Mouse (Mus musculus) heart, embryonic 11.5 days (tissue): ENCODE measurements around the gene Psd4. TPM values are rescaled to one million over a fixed set of nuclear protein-coding genes. Genes with fewer than 3 reads are reported as not detected.

ENCODE experiments used
- ATAC-seq: fragments of 200-750 bp; cut with Nextera tagmentation; replicated peaks from 2 replicates; pipeline ENCODE4 v1.8.0; 2017; ENCODE audit warnings: moderate library complexity; ENCODE audit not compliant: insufficient number of reproducible peaks, low FRiP score, low TSS enrichment
- H3K27ac ChIP-seq: fragments of 300-500 bp; sonication (generic); 2 replicates; pipeline ENCODE4 v1.5.1; 2014; ENCODE audit warnings: mild to moderate bottlenecking, low read depth, low read length
- H3K27me3 ChIP-seq: fragments of 300-500 bp; sonication (generic); 2 replicates; pipeline ENCODE4 v1.6.1; 2014; ENCODE audit warnings: mild to moderate bottlenecking, low read length, mixed read lengths; ENCODE audit not compliant: control insufficient read depth, insufficient read depth
- H3K36me3 ChIP-seq: fragments of 300-500 bp; sonication (generic); 2 replicates; pipeline ENCODE4 v1.6.1; 2014; ENCODE audit warnings: mild to moderate bottlenecking, low read length, moderate library complexity, mixed read lengths; ENCODE audit not compliant: control insufficient read depth, insufficient read depth
- H3K4me1 ChIP-seq: fragments of 300-500 bp; sonication (generic); 2 replicates; pipeline ENCODE4 v1.6.1; 2014; ENCODE audit warnings: low read length; ENCODE audit not compliant: control insufficient read depth, insufficient read depth
- H3K4me2 ChIP-seq: fragments of 300-500 bp; sonication (generic); 2 replicates; pipeline ENCODE4 v1.6.1; 2014; ENCODE audit warnings: mild to moderate bottlenecking, moderate library complexity
- H3K4me3 ChIP-seq: fragments of 300-500 bp; sonication (generic); 2 replicates; pipeline ENCODE4 v1.5.1; 2014; ENCODE audit warnings: low read depth, low read length
- H3K9ac ChIP-seq: fragments of 300-500 bp; sonication (generic); 2 replicates; pipeline ENCODE4 v1.6.1; 2014; ENCODE audit warnings: mild to moderate bottlenecking, low read depth, low read length, moderate library complexity
- H3K9me3 ChIP-seq: fragments of 300-500 bp; sonication (generic); replicated peaks from 2 replicates; pipeline ENCODE4 v1.6.1; 2016; ENCODE audit warnings: low read length; ENCODE audit not compliant: control insufficient read depth
- WGBS: fragments of 180-500 bp; shearing (Covaris S2); extraction: QIAGEN DNeasy Blood & Tissue Kit; methylation state at CpG from one replicate; pipeline ENCODE4 v1.1.7; 2014; ENCODE audit not compliant: insufficient replicate concordance; 5-methylcytosine and 5-hydroxymethylcytosine counted together
- polyA plus RNA-seq: library from polyadenylated mRNA; unstranded; fragments of >200 nt; fragmentation: Nextera tagmentation; extraction: Ambion mirVana; gene quantifications from 2 replicates; pipeline ENCODE4 v1.2.1, GENCODE M21; 2014

Psd4 gene
- 0.42 and 0.46 TPM in 2 replicates for polyA plus RNA-seq

DNA sequence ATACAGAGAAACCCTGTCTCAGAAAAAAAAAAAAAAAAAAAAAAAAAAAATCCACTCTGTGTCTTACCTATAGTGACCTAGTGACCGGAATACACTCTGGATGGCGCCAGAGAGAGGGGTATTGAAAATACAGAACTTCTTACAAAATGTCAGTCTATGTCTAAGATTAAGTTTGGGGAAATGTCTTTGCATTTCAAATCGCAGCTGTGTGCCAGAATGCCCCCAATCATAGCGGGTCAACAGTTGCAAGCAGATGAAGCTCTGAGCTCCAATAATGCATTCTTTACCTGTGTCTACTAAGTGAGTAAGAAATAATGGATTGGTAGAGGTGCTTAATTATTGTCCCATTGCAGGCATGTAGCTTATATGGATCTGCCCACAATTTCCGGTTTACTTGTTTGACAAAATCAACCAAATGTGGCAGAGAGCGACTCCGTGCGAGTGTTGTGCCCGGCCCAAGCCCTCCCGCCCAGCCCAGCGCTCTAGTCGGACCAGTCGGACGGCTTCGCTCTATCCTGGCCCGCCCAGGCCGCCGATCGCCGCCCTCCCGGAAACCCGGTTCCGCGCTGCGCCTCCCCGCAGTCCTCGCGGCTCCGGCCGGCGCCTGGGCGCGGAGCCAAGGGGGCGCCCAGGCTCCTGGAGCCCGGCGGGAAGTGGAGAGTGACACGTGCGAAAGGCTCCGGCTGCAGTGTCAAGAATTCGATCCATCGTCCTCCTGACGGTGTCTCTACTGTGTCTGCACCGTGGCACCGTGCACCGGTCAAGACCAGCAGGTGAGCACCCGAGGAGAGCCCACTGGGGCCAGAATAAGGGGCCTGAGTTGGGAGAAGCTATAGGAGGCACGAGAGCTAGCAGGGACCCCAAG, at the start of gene Psd4:
TSS of gene Psd4 (plus strand) at position 551 of the 865 bp plus-strand sequence.
- H3K27ac ChIP-seq = no peak within 1 kb of the TSS
- 5% methylated on average over 39 of the region's 47 CpGs for WGBS
- H3K36me3 ChIP-seq = no peaks in the 10 kb centered on the region
- H3K9ac ChIP-seq = peak within 1 kb of the TSS; percentile 56; the same call in 1 of the 2 replicates
- H3K4me2 ChIP-seq = peak within 1 kb of the TSS; percentile 71
- H3K9me3 ChIP-seq = no peaks in the 10 kb centered on the region
- peaks cover 10% of the 10 kb centered on the region for H3K27me3 ChIP-seq
- peak; percentile 88 for ATAC-seq
- peak within 1 kb of the TSS; percentile 22 for H3K4me3 ChIP-seq
- H3K4me1 ChIP-seq = peaks cover 4% of the 10 kb centered on the region; the same call in 1 of the 2 replicates

DNA sequence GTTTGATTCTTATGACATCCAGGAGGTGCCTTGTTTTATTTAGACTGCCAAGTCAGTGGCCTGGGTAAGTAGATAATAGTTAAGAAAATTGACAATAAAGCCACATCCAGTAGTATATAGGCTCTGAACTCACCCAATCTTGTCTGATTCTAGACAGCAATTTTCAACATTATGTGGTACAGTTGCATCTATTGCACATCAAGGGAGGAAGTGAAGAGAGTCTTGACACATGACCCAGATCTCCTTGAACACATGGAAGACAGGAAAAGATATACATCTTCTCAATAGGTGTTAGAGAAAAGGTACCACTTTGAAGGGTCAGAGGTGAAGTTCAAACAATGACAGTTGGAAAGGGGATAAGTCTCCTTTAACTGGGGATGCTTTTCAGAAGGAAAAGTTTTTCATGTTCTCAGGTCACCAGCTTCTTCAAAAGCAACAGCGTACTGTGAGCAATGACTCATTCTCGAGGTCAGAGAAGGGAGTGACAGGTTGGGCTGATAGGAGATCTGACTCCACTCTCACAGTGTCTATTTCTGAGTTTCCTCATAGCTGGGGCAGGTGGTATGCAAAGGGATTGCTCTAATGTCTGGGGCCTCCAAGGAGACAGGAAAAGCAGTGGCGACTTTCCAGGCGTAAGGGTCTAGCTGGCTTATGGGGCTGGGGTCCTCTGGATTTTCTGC, 49.3 kb upstream of the Psd4 start:
- no peaks in the 10 kb centered on the region for H3K9me3 ChIP-seq
- ATAC-seq = no peak
- no peak overlapping the region for H3K27ac ChIP-seq
- no peak overlapping the region for H3K9ac ChIP-seq
- H3K4me3 ChIP-seq = no peak overlapping the region
- H3K27me3 ChIP-seq = no peaks in the 10 kb centered on the region
- no peaks in the 10 kb centered on the region for H3K36me3 ChIP-seq
- no peak overlapping the region for H3K4me2 ChIP-seq
- H3K4me1 ChIP-seq = no peaks in the 10 kb centered on the region
- 59% methylated on average over 4 of the region's 4 CpGs for WGBS

DNA sequence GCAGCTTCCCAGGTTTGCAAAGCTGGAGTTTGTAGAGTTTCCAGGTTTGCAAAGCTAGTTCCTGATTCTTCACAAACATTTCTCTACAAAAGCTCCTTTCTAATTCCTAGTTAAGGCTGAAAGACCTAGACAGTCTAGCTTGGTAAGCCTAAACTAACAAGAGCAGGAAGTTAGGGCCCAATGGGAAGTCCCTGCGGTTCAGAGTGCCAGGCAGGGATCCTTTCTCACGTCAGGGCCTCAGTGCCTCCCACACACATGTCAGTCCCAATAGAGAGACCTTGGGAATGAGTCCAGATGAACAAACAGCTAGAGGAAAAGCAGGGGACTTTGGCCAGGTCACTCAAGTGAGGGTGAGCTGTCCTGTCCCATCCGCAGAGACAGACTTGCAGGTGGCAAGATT, 32.0 kb upstream of the Psd4 start:
- Histone ChIP-seq H3K4me3 (no peak overlapping the region), H3K27me3 (no peaks in the 10 kb centered on the region), H3K4me2 (no peak overlapping the region), H3K27ac (no peak overlapping the region), H3K9me3 (no peaks in the 10 kb centered on the region), H3K4me1 (no peaks in the 10 kb centered on the region), H3K9ac (no peak overlapping the region), H3K36me3 (no peaks in the 10 kb centered on the region)
- ATAC-seq = no peak
- 41% methylated on average over 3 of the region's 3 CpGs for WGBS

DNA sequence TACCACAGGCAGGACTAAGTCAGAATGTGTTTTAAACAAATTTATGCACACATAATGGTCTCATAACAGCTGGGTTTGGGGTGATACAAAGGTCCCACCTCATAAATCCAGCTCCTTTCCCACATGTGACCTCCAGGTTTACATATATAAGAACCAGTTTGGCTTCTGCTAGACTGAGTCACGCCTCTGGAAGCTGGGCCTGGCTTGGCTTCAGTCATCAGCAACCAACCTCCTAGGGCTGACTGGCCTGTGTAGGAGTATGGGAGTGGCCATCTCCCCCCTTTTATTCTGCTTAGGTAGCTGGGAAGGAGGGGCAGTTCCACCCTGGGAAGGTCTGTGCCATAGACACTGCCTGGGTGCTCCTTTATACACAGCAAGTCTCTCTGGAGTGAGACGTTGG, 30.8 kb upstream of the Psd4 start, which contains the start of gene Il1rn:
TSS of gene Il1rn (plus strand) at position 309 of the 400 bp plus-strand sequence.
- no peaks in the 10 kb centered on the region for H3K27me3 ChIP-seq
- no peaks in the 10 kb centered on the region for H3K36me3 ChIP-seq
- H3K4me2 ChIP-seq = no peak within 1 kb of the TSS
- H3K4me3 ChIP-seq = no peak within 1 kb of the TSS
- no peak for ATAC-seq
- H3K9me3 ChIP-seq = no peaks in the 10 kb centered on the region
- WGBS = 69% methylated on average over 2 of the region's 2 CpGs
- H3K9ac ChIP-seq = no peak within 1 kb of the TSS
- H3K4me1 ChIP-seq = no peaks in the 10 kb centered on the region
- H3K27ac ChIP-seq = no peak within 1 kb of the TSS

DNA sequence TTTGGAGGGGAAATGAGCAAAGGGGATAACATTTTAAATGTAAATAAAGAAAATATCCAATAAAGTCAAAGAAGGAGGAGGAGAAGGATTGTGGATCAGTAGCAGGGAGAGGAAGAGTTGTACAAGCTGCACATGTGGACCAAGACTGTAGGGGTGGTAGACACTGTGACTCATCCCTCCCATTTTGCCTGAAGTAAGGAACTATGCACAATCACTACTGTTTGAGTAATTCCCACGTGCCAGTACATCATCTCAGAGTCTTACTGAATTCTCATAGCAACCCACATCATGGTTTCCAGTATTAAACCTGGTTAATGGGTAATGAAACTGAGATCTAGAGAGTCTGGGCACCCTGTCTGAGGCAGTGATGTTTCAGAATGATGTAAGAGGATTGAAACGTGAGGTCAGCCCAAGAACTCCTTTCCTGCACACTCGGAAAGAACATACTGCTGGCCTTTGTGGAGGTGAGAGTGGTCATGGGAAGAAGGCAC, 25.9 kb upstream of the Psd4 start:
- Histone ChIP-seq H3K27me3 (no peaks in the 10 kb centered on the region), H3K4me1 (no peaks in the 10 kb centered on the region), H3K27ac (no peak overlapping the region), H3K9me3 (no peaks in the 10 kb centered on the region), H3K4me3 (no peak overlapping the region), H3K4me2 (no peak overlapping the region), H3K36me3 (no peaks in the 10 kb centered on the region), H3K9ac (no peak overlapping the region)
- ATAC-seq = no peak
- WGBS = 51% methylated on average over 3 of the region's 3 CpGs

DNA sequence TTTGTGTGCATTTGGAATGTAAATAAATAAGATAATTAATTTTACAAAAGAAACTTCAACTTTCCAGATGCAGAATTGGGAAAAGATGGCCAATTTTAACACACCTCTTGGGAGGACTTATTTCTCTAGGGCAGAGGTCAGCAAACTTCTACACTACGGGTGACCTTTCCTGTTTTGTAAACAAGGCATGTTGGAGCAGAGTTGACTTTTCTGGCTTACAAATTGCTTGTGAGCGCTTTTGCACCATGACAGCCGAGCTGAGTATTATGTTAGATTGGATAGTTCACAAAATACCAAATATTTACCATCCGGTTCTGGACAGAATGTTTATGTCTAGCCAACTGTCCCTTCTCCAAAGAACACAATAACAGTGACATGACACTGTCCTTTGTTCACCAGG, 22.8 kb upstream of the Psd4 start:
- no peak overlapping the region for H3K4me2 ChIP-seq
- WGBS = 72% methylated on average over 4 of the region's 4 CpGs
- no peak for ATAC-seq

DNA sequence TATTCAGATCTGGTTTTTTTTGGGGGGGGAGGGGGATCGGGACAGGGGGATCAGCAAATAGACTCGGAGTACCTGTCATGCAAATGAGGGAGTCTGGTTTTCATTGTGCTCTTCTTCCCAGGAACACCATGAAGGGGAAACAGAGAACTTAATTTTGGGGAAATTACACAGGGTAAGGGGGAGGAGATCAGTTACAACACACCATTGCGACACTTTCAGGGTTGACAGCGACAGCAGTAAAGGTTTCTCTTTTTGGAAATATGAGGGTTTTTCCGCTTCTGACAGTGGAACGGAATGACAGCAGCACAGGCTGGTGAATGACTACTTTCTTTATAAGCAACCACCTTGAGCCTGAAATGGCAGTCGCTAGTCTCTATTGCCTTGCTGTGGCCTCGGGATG, 22.3 kb upstream of the Psd4 start:
- Histone ChIP-seq H3K27me3 (no peaks in the 10 kb centered on the region), H3K4me2 (no peak overlapping the region), H3K27ac (no peak overlapping the region), H3K4me1 (no peaks in the 10 kb centered on the region), H3K4me3 (no peak overlapping the region), H3K36me3 (no peaks in the 10 kb centered on the region), H3K9ac (no peak overlapping the region), H3K9me3 (no peaks in the 10 kb centered on the region)
- 72% methylated on average over 8 of the region's 8 CpGs for WGBS
- ATAC-seq = no peak

More for the DNA sequence above, 22.8 kb upstream of the Psd4 start:
- no peak overlapping the region for H3K9ac ChIP-seq
- no peaks in the 10 kb centered on the region for H3K36me3 ChIP-seq
- H3K4me1 ChIP-seq = no peaks in the 10 kb centered on the region
- H3K9me3 ChIP-seq = no peaks in the 10 kb centered on the region
- H3K27me3 ChIP-seq = no peaks in the 10 kb centered on the region
- no peak overlapping the region for H3K4me3 ChIP-seq
- no peak overlapping the region for H3K27ac ChIP-seq

DNA sequence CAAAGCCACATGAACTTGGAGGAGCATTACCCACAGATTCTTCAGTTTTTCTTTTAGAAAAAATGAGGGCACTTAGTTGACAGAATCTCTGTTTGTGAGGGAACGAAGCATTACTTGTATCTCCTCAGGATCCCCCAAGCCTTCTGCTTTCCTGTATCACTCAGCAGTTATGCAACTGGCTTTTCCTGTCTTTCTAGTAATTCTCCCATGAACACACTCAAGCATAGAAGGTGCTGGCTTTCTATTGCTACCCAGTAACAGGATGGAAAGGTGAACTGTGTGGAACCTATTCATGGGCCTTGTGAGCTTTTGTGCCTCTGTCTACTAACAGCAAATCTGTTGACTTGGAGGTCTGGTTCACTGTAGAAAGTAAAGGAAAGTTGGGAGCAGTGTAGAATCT, 19.5 kb upstream of the Psd4 start:
- Histone ChIP-seq H3K9ac (no peak overlapping the region), H3K27me3 (no peaks in the 10 kb centered on the region), H3K27ac (no peak overlapping the region), H3K4me3 (no peak overlapping the region), H3K4me2 (no peak overlapping the region), H3K9me3 (no peaks in the 10 kb centered on the region), H3K4me1 (no peaks in the 10 kb centered on the region), H3K36me3 (no peaks in the 10 kb centered on the region)
- WGBS = 80% methylated on average over 1 of the region's 1 CpGs
- no peak for ATAC-seq
